Mouse (Mus musculus) midbrain, embryonic 16.5 days (tissue): ENCODE data around the gene Lrrc75b. TPM values are rescaled to one million over a fixed set of nuclear protein-coding genes. Genes with fewer than 3 reads are reported as not detected.

ENCODE experiments used
- ATAC-seq: fragments of 200-750 bp; cut with Nextera tagmentation; 2 replicates; pipeline ENCODE4 v1.8.0; 2017; ENCODE audit warnings: moderate TSS enrichment
- H3K27ac ChIP-seq: fragments of 300-500 bp; sonication (generic); 2 replicates; pipeline ENCODE4 v1.5.1; 2014; ENCODE audit warnings: mild to moderate bottlenecking, low read length, mixed read lengths
- H3K27me3 ChIP-seq: fragments of 300-500 bp; sonication (generic); 2 replicates; pipeline ENCODE4 v1.6.1; 2014; ENCODE audit warnings: low read depth, low read length, mixed read lengths; ENCODE audit not compliant: control insufficient read depth, insufficient read depth
- H3K36me3 ChIP-seq: fragments of 300-500 bp; sonication (generic); 2 replicates; pipeline ENCODE4 v1.6.1; 2014; ENCODE audit warnings: mild to moderate bottlenecking, low read length, moderate library complexity, mixed read lengths; ENCODE audit not compliant: control insufficient read depth, insufficient read depth
- H3K4me1 ChIP-seq: fragments of 300-500 bp; sonication (generic); 2 replicates; pipeline ENCODE4 v1.6.1; 2014; ENCODE audit warnings: mild to moderate bottlenecking, low read length, mixed read lengths; ENCODE audit not compliant: control insufficient read depth, insufficient read depth
- H3K4me2 ChIP-seq: fragments of 300-500 bp; sonication (generic); 2 replicates; pipeline ENCODE4 v1.6.1; 2014; ENCODE audit warnings: mild to moderate bottlenecking, low read length, mixed read lengths
- H3K4me3 ChIP-seq: fragments of 300-500 bp; sonication (generic); 2 replicates; pipeline ENCODE4 v1.5.1; 2014; ENCODE audit warnings: low read depth, mild to moderate bottlenecking, low read length, moderate library complexity, mixed read lengths
- H3K9ac ChIP-seq: fragments of 300-500 bp; sonication (generic); 2 replicates; pipeline ENCODE4 v1.6.1; 2014; ENCODE audit warnings: low read depth, low read length, mixed read lengths
- H3K9me3 ChIP-seq: fragments of 300-500 bp; sonication (generic); replicated peaks from 2 replicates; pipeline ENCODE4 v1.6.1; 2014; ENCODE audit warnings: mild to moderate bottlenecking, low read length, mixed read lengths; ENCODE audit not compliant: control insufficient read depth, poor library complexity, severe bottlenecking
- WGBS: fragments of 180-500 bp; shearing (Covaris S2); extraction: QIAGEN DNeasy Blood & Tissue Kit; methylation state at CpG from one replicate; pipeline ENCODE4 v1.1.7; 2014; 5-methylcytosine and 5-hydroxymethylcytosine counted together
- polyA plus RNA-seq: library from polyadenylated mRNA; unstranded; fragments of >200 nt; fragmentation: Nextera tagmentation; extraction: Ambion mirVana; gene quantifications from 2 replicates; pipeline ENCODE4 v1.2.1, GENCODE M21; 2015

Gene Lrrc75b
- 42.4 and 44.7 TPM in 2 replicates for polyA plus RNA-seq

- peak; percentile 61 for ATAC-seq
- H3K4me3 ChIP-seq, result peak within 1 kb of the TSS; percentile 55
- H3K27me3 ChIP-seq, result no peaks in the 10 kb centered on the region
- peak within 1 kb of the TSS; percentile 85 for H3K9ac ChIP-seq
- WGBS, result under 1% methylated on average over 72 of the region's 75 CpGs
- H3K4me2 ChIP-seq, result peak within 1 kb of the TSS; percentile 88
- H3K9me3 ChIP-seq, result no peaks in the 10 kb centered on the region
- peak within 1 kb of the TSS; percentile 97 for H3K27ac ChIP-seq
- H3K36me3 ChIP-seq, result peaks cover 4% of the 10 kb centered on the region; the same call in 1 of the 2 replicates
- H3K4me1 ChIP-seq, result peaks cover 36% of the 10 kb centered on the region
Observed at GRCm38 (mm10) chr10:75559676-75560548, at the start of gene Lrrc75b. Lrrc75b (minus strand) TSS chr10:75560330.

DNA sequence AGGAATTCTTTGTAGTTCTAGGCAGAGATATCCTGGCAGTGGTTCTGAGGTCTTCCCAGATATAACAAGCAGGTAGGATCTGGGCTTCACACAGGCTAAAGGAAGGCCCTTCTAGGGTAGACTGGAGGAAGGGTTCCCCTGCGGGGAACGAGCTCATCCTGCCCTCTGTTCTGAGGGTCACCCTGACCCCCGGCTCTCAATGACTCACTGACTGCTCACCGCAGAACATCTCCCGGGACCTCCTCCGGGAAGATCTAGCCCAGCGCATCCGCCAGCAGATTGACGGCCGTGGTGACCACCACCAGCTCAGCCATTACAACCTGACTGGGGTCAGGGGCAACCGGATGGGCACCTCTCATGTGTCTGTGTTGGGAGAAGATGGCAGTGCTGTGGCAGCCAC is 48.8 kb upstream of the Lrrc75b start:
- Histone ChIP-seq H3K4me2 (no peak overlapping the region), H3K27ac (no peak overlapping the region), H3K9me3 (no peaks in the 10 kb centered on the region), H3K4me1 (no peaks in the 10 kb centered on the region), H3K27me3 (no peaks in the 10 kb centered on the region), H3K9ac (no peak overlapping the region), H3K36me3 (no peaks in the 10 kb centered on the region), H3K4me3 (no peak overlapping the region)
- ATAC-seq, result no peak
- WGBS, result 92% methylated on average over 11 of the region's 11 CpGs

DNA sequence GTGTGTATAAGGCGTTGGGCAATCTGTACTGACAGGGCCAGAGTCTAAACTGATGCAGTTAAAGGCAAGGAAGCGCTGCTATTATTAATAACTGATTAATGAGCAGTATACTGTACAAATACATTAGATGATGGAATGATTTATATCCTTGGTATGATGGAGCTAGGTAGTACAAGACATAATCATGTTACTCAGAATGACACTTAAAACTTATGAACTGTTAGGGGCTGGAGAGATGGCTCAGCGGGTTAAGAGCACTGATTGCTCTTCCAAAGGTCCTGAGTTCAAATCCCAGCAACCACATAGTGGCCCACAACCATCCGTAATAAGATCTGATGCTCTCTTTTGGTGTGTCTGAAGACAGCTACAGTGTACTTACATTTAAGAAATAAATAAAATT is 47.1 kb upstream of the Lrrc75b start:
- ATAC-seq, result no peak
- Histone ChIP-seq H3K27me3 (no peaks in the 10 kb centered on the region), H3K4me3 (no peak overlapping the region), H3K4me1 (no peaks in the 10 kb centered on the region), H3K27ac (no peak overlapping the region), H3K9ac (no peak overlapping the region), H3K4me2 (no peak overlapping the region), H3K9me3 (no peaks in the 10 kb centered on the region), H3K36me3 (no peaks in the 10 kb centered on the region)
- WGBS, result 87% methylated on average over 4 of the region's 4 CpGs

DNA sequence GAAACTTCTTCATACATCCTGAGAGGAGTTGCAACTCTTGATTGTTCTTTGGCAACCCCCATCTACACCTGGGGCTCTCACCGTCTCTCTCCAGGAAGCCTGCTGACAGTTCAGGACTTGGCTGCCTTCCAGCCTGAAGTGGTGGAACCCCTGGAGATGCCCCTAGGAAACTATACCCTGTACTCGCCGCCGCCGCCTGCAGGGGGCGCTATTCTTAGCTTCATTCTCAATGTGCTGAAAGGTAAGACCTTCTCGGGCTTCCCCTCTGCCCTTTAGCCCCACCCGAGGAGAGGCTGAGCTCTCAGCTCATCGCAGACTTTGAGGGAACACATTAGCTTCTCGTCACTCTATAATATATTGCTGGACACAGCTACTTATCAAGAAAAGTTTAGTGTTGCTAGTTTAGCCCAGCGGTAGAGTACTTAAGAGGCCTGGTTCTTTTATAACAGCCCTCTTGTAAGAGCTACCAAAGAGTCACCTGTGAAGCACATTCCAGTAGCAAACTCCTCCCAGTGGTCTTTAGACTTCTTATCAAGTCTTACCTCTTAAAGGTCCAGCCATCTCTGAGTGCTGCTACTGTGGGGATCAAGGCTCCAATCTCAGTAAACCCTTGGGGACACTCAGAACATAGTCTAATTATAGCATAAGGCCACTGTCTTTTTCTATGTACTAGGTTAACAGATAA is 45.2 kb upstream of the Lrrc75b start:
- no peak for ATAC-seq
- Histone ChIP-seq H3K9ac (no peak overlapping the region), H3K27ac (no peak overlapping the region), H3K9me3 (no peaks in the 10 kb centered on the region), H3K4me1 (no peaks in the 10 kb centered on the region), H3K4me3 (no peak overlapping the region), H3K4me2 (no peak overlapping the region), H3K36me3 (no peaks in the 10 kb centered on the region), H3K27me3 (no peaks in the 10 kb centered on the region)
- 43% methylated on average over 11 of the region's 11 CpGs for WGBS

- H3K4me1 ChIP-seq, result no peaks in the 10 kb centered on the region
- H3K4me3 ChIP-seq, result no peak overlapping the region
- no peak for ATAC-seq
- H3K27me3 ChIP-seq, result no peaks in the 10 kb centered on the region
- no peaks in the 10 kb centered on the region for H3K9me3 ChIP-seq
- H3K27ac ChIP-seq, result no peak overlapping the region
- no peak overlapping the region for H3K9ac ChIP-seq
- H3K36me3 ChIP-seq, result no peaks in the 10 kb centered on the region
- no peak overlapping the region for H3K4me2 ChIP-seq
- 88% methylated on average over 7 of the region's 7 CpGs for WGBS
Observed at GRCm38 (mm10) chr10:75600189-75600730, 40.1 kb upstream of the Lrrc75b start.

DNA sequence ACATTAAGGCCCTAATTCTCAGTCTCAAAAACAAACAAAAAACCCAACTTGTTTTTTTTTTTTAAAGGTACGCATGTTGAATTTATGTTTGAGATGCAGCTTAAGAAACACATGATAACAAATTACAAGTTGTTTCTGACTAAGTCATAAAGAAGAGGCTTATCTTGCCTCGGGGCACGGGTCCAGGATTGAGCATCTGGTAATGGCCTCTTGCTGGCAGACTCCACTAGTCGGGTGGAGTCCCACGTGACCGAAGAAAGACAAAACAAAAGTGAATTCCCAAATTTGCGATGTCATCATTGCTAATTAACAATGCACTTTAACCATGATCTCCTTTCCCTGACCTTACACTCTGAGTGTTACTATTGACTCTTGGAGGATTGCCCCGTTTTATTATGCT is 35.9 kb upstream of the Lrrc75b start:
- no peak overlapping the region for H3K27ac ChIP-seq
- no peaks in the 10 kb centered on the region for H3K4me1 ChIP-seq
- no peak overlapping the region for H3K4me3 ChIP-seq
- H3K36me3 ChIP-seq, result no peaks in the 10 kb centered on the region
- no peak for ATAC-seq
- no peaks in the 10 kb centered on the region for H3K9me3 ChIP-seq
- 89% methylated on average over 8 of the region's 8 CpGs for WGBS
- H3K9ac ChIP-seq, result no peak overlapping the region
- no peaks in the 10 kb centered on the region for H3K27me3 ChIP-seq
- H3K4me2 ChIP-seq, result no peak overlapping the region

DNA sequence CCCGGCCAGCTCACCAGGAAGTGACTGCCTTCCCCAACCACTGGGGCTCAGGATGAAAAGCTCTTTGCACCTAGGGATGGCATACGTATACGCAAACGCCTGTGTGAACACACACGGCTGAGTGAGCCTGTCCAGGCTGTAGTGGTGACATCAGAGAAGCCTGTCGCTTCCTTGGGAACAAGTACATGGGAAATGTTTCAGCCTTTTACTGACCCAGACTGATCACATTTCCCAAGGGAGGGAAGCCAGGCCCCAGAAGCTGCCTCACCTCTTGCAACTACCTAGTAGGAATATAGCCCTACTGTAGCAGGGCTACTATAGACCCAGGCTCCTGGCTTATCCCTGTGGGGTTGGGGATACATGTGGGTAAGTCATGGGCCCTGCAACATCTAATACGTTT is 32.5 kb upstream of the Lrrc75b start:
- 87% methylated on average over 7 of the region's 7 CpGs for WGBS
- no peaks in the 10 kb centered on the region for H3K9me3 ChIP-seq

GRCm38 (mm10) chr10:75591211-75591894 is 31.2 kb upstream of the Lrrc75b start:
- Histone ChIP-seq H3K4me3 (no peak overlapping the region), H3K27me3 (no peaks in the 10 kb centered on the region), H3K27ac (no peak overlapping the region), H3K9ac (no peak overlapping the region), H3K9me3 (no peaks in the 10 kb centered on the region), H3K36me3 (no peaks in the 10 kb centered on the region), H3K4me1 (peaks cover 1% of the 10 kb centered on the region; the same call in 1 of the 2 replicates), H3K4me2 (no peak overlapping the region)
- no peak for ATAC-seq
- 78% methylated on average over 12 of the region's 12 CpGs for WGBS

More for the DNA sequence above, 32.5 kb upstream of the Lrrc75b start:
- Histone ChIP-seq H3K27ac (no peak overlapping the region), H3K9ac (no peak overlapping the region), H3K4me3 (no peak overlapping the region), H3K27me3 (no peaks in the 10 kb centered on the region), H3K4me2 (no peak overlapping the region), H3K36me3 (no peaks in the 10 kb centered on the region), H3K4me1 (no peaks in the 10 kb centered on the region)
- ATAC-seq, result no peak
